Mouse (Mus musculus) forebrain, embryonic 16.5 days (tissue): ENCODE data around the gene Vapa. TPM values are rescaled to one million over a fixed set of nuclear protein-coding genes. Genes with fewer than 3 reads are reported as not detected.

ENCODE experiments used
- ATAC-seq: fragments of 200-750 bp; cut with Nextera tagmentation; 2 replicates; pipeline ENCODE4 v1.8.0; 2017; ENCODE audit warnings: mild to moderate bottlenecking, moderate library complexity
- H3K27ac ChIP-seq: fragments of 300-500 bp; sonication (generic); 2 replicates; pipeline ENCODE4 v1.5.1; 2014; ENCODE audit warnings: low read length, control low read depth
- H3K27me3 ChIP-seq: fragments of 300-500 bp; sonication (generic); replicated peaks from 2 replicates; pipeline ENCODE4 v1.6.1; 2014; ENCODE audit warnings: low read length; ENCODE audit not compliant: control insufficient read depth, insufficient read depth
- H3K36me3 ChIP-seq: fragments of 300-500 bp; sonication (generic); 2 replicates; pipeline ENCODE4 v1.6.1; 2014; ENCODE audit not compliant: control insufficient read depth, insufficient read depth
- H3K4me1 ChIP-seq: fragments of 300-500 bp; sonication (generic); replicated peaks from 2 replicates; pipeline ENCODE4 v1.6.1; 2014; ENCODE audit warnings: low read length; ENCODE audit not compliant: control insufficient read depth, insufficient read depth
- H3K4me2 ChIP-seq: fragments of 300-500 bp; sonication (generic); 2 replicates; pipeline ENCODE4 v1.6.1; 2014; ENCODE audit warnings: mild to moderate bottlenecking, low read length, control low read depth
- H3K4me3 ChIP-seq: fragments of 300-500 bp; sonication (generic); replicated peaks from 2 replicates; pipeline ENCODE4 v1.5.1; 2014; ENCODE audit warnings: mild to moderate bottlenecking, low read length, control low read depth
- H3K9ac ChIP-seq: fragments of 300-500 bp; sonication (generic); replicated peaks from 2 replicates; pipeline ENCODE4 v1.6.1; 2014; ENCODE audit warnings: low read depth, low read length, control low read depth
- H3K9me3 ChIP-seq: fragments of 300-500 bp; sonication (generic); 2 replicates; pipeline ENCODE4 v1.6.1; 2016; ENCODE audit warnings: low read length; ENCODE audit not compliant: control insufficient read depth
- WGBS: fragments of 180-500 bp; shearing (Covaris S2); extraction: QIAGEN DNeasy Blood & Tissue Kit; methylation state at CpG from one replicate; pipeline ENCODE4 v1.1.7; 2014; 5-methylcytosine and 5-hydroxymethylcytosine counted together
- polyA plus RNA-seq: library from polyadenylated mRNA; unstranded; fragments of >200 nt; fragmentation: Nextera tagmentation; extraction: Ambion mirVana; gene quantifications from 2 replicates; pipeline ENCODE4 v1.2.1, GENCODE M21; 2015

Vapa gene
- polyA plus RNA-seq, 1 experiment from 2014 or later: 241 TPM

DNA sequence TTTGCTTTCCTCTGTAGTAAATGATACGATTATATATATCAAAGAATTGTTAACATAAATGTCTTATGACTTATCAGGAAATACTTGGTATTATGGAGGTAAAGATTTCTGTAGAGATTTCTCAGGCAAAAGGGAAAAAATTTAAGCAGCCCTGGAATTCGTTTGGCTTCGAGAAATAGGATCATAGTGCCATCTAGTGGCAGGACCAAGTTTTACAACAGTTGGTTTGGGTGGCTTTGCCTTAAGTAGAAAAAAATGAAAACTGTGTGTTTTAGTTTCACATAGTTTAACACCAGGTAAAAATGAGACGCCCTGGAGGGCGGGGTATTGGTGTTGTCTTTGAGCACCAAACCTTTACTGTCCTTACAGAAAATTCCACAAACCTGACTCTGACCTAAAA lies 50.6 kb downstream of the Vapa start:
- Histone ChIP-seq H3K4me2 (no peak overlapping the region), H3K9me3 (no peaks in the 10 kb centered on the region), H3K4me3 (no peak overlapping the region), H3K9ac (no peak overlapping the region), H3K36me3 (no peaks in the 10 kb centered on the region), H3K27ac (no peak overlapping the region), H3K27me3 (no peaks in the 10 kb centered on the region), H3K4me1 (peaks cover 7% of the 10 kb centered on the region)
- ATAC-seq: peak; percentile 30; the same call in 1 of the 2 replicates
- WGBS: 3% methylated on average over 5 of the region's 5 CpGs

DNA sequence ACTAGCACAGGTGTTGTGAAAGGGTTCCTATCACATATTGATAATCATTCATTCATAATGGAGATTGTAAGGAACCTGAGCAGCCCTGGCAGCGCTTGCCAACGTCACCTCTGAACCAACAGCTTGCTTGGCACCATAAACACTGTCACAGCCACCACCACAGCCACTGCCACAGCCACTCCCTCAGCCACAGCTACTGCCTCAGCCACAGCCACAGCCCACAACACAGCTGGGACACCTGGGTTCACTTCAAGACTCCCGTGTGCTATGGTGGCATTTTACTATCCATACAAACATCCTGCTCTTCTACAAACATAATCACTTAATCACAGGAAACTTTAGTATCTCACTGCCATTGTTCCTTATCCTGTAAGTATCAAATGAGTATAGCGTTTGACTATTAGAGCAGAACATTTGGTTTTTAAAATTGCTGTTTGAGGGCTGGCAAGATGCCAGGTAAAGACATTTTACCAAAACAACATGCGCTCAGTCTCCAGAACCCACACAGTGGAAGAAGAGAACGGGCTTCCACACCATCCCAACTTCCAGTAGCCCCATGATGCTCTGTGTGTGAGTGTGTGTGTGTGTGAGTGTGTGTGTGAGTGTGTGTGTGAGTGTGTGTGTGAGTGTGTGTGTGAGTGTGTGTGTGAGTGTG lies 51.9 kb downstream of the Vapa start:
- H3K4me1 ChIP-seq: peaks cover 7% of the 10 kb centered on the region
- no peak overlapping the region for H3K4me2 ChIP-seq
- no peak overlapping the region for H3K4me3 ChIP-seq
- ATAC-seq: no peak
- no peaks in the 10 kb centered on the region for H3K27me3 ChIP-seq
- no peak overlapping the region for H3K27ac ChIP-seq
- H3K9ac ChIP-seq: no peak overlapping the region
- WGBS: 53% methylated on average over 6 of the region's 6 CpGs
- H3K9me3 ChIP-seq: no peaks in the 10 kb centered on the region
- H3K36me3 ChIP-seq: no peaks in the 10 kb centered on the region

DNA sequence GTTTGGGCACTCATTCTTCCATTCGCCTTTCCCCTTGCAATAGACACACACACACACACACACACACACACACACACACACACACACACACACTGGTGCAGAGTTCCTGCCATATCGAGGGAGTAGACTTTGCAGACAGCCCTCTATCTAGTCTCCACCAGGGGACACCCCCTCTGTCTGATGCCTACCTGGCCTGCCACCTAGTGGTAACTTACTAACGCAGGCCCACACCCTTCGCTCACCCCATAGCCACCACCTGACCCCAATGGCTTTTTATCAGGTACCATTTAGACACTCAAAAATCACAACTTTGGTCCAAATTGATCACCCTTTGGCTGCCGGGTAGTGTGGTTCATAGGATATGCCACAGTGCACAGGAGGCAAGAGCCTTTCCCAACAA lies 54.1 kb downstream of the Vapa start:
- no peak overlapping the region for H3K27ac ChIP-seq
- H3K9ac ChIP-seq: no peak overlapping the region
- H3K36me3 ChIP-seq: no peaks in the 10 kb centered on the region
- no peaks in the 10 kb centered on the region for H3K27me3 ChIP-seq
- no peaks in the 10 kb centered on the region for H3K9me3 ChIP-seq
- H3K4me2 ChIP-seq: no peak overlapping the region
- 53% methylated on average over 5 of the region's 5 CpGs for WGBS
- no peak overlapping the region for H3K4me3 ChIP-seq
- ATAC-seq: no peak
- peaks cover 7% of the 10 kb centered on the region for H3K4me1 ChIP-seq

DNA sequence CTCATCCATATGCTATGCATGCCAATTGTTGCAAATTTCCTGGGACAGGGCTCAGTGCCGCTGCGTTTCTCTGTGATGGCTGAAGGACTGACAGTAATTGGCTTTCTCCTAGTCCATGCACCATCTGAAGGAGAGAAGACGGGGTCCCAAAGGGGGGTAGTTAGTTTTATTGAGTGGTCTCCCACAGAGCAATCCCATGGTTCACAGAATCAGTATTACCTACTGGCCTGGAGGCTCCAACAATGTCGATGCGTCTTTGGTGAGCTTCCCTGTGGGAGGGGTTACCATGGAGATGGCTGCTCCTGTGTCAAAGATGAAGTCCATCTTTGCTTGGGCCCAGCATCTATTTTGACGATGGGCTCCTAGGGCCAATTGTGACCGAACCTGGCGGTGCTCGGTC lies 54.6 kb downstream of the Vapa start:
- ATAC-seq: 0 out of 2 replicates have a peak, but pooled peaks have one; percentile 2
- H3K9ac ChIP-seq: no peak overlapping the region
- no peaks in the 10 kb centered on the region for H3K27me3 ChIP-seq
- H3K4me2 ChIP-seq: no peak overlapping the region
- H3K27ac ChIP-seq: no peak overlapping the region
- H3K4me3 ChIP-seq: no peak overlapping the region
- 61% methylated on average over 9 of the region's 9 CpGs for WGBS
- no peaks in the 10 kb centered on the region for H3K9me3 ChIP-seq
- H3K4me1 ChIP-seq: peaks cover 7% of the 10 kb centered on the region
- H3K36me3 ChIP-seq: no peaks in the 10 kb centered on the region

DNA sequence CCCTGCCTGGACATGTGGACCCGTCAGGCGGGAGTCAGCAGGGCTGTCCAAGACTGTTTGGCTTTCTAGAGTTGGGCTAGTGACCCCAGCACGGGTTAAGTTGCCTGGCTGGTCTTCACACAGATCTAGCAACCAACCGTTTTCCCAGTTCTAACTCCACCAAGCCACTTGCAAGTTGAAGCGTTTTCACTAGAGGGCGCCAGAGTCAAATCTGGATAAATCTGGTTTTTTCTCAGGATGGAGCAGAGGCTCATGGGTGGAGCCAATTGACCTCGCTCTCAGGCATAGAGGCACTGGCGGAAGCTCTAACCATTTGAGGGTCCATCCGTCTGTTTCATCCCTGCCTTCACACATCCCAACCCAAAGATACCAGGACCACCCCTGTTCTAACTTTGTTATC lies 55.1 kb downstream of the Vapa start:
- Histone ChIP-seq H3K4me3 (no peak overlapping the region), H3K4me2 (no peak overlapping the region), H3K9ac (no peak overlapping the region), H3K9me3 (no peaks in the 10 kb centered on the region), H3K27me3 (no peaks in the 10 kb centered on the region), H3K36me3 (no peaks in the 10 kb centered on the region), H3K4me1 (peaks cover 7% of the 10 kb centered on the region), H3K27ac (no peak overlapping the region)
- 37% methylated on average over 9 of the region's 9 CpGs for WGBS
- ATAC-seq: 0 out of 2 replicates have a peak, but pooled peaks have one; percentile 11

DNA sequence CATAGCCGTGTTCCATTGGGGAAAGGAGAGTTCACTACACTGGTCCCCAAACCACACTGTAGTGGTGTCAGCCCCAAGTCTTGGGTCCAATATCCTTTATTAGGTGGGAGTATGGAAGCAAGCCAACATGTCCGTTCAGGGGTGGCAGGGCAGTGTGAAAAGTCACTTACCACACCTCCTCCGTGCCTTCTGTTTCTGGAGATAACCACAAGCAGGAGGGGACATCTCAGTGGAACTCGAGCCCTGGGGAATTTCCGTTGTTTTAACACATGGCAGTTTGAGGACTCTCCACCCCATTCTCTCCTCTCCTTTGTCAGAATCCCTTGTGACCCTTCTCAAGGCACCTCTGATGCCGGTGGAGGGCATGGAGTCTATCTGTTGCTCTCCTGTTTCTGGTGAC lies 56.1 kb downstream of the Vapa start:
- no peaks in the 10 kb centered on the region for H3K27me3 ChIP-seq
- WGBS: 81% methylated on average over 6 of the region's 6 CpGs
- no peak overlapping the region for H3K4me2 ChIP-seq
- ATAC-seq: no peak
- no peak overlapping the region for H3K9ac ChIP-seq
- H3K4me1 ChIP-seq: peaks cover 5% of the 10 kb centered on the region
- H3K4me3 ChIP-seq: no peak overlapping the region
- H3K9me3 ChIP-seq: no peaks in the 10 kb centered on the region
- H3K36me3 ChIP-seq: no peaks in the 10 kb centered on the region
- no peak overlapping the region for H3K27ac ChIP-seq

DNA sequence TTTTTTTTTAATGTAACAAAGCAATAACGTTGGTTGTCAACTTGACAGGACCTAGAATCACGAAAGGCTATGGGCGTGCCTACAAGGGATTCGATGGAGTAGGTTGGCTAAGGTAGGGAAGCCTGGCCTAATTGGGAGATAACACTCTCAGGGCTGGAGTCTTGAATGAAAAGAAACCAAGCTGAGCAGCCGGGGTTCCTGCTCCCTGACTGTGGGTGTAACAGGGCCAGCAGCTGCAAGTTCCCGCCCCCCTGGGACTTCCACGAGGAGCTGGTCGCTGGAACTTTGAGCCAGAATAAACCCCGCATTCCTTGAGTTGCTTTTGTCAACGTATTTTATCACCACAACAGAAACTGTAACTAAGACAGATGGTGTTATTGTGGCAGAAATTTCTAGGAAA lies 56.6 kb downstream of the Vapa start:
- no peak overlapping the region for H3K4me3 ChIP-seq
- no peaks in the 10 kb centered on the region for H3K36me3 ChIP-seq
- H3K9me3 ChIP-seq: no peaks in the 10 kb centered on the region
- no peak overlapping the region for H3K4me2 ChIP-seq
- no peak overlapping the region for H3K27ac ChIP-seq
- 74% methylated on average over 10 of the region's 10 CpGs for WGBS
- H3K9ac ChIP-seq: no peak overlapping the region
- H3K27me3 ChIP-seq: no peaks in the 10 kb centered on the region
- ATAC-seq: no peak
- H3K4me1 ChIP-seq: peaks cover 5% of the 10 kb centered on the region

DNA sequence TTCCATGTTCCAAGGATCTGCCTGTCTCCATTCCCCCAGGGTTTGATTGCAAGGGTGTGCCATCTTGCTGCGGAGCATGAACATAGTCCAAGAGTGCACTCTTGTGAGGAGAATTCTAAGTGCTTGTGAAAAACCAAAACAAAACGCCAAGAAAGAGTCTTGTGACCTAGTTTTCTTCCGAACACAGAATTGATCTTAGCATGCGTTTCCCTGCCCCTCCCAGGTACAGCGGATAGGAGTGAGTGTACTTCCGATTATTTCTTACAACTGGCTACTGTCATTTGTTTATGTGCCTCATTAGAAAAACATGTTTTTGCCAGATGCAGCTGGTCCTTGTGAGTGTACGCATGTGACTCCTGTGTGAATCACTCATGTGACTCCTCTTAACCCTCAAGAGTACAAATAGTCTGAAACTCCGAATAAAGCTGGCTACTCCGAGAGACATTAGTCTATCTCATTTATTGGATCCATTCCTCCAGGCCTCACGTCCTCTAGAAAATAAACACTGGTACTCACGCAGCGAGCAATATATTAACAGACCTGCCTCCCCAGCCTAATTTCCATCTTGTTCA lies 60.8 kb downstream of the Vapa start:
- 82% methylated on average over 12 of the region's 12 CpGs for WGBS
- Histone ChIP-seq H3K27me3 (no peaks in the 10 kb centered on the region), H3K27ac (no peak overlapping the region), H3K4me2 (no peak overlapping the region), H3K9me3 (no peaks in the 10 kb centered on the region), H3K4me1 (no peaks in the 10 kb centered on the region), H3K4me3 (no peak overlapping the region), H3K9ac (no peak overlapping the region), H3K36me3 (no peaks in the 10 kb centered on the region)
- no peak for ATAC-seq

DNA sequence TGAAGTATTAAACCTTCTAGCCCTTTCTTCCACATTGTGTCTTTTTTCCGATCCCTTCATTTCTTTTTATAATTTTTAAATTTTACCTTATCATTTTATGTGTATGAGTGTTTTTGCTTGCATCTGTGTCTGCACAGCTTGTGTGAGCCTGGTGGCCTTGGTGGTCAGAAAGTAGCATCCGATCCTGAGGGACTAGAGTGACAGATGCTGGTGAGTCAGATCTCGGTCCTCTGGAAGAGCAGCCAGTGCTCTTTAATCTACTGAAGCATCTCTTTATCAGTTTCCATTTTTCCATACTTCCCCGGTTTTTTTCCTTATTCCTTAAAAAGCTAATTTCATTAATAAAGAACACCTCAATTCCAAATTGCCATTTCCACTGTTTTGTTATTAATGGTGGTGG lies 63.0 kb downstream of the Vapa start:
- Histone ChIP-seq H3K4me3 (no peak overlapping the region), H3K27ac (no peak overlapping the region), H3K4me2 (no peak overlapping the region), H3K9ac (no peak overlapping the region), H3K36me3 (no peaks in the 10 kb centered on the region), H3K4me1 (no peaks in the 10 kb centered on the region), H3K9me3 (no peaks in the 10 kb centered on the region), H3K27me3 (no peaks in the 10 kb centered on the region)
- no peak for ATAC-seq
- WGBS: 89% methylated on average over 4 of the region's 4 CpGs
